Mouse (Mus musculus) ES-E14 (cell line): ENCODE measurements around the gene Srgap2. TPM values are rescaled to one million over a fixed set of nuclear protein-coding genes. Genes with fewer than 3 reads are reported as not detected.
A peak's percentile ranks its signal among the peaks of the same experiment; 100 is the strongest.
"Not testable (repeated sequence)": the region's sequence is repeated elsewhere in the genome, so short reads cannot be mapped to it uniquely, and the experiment has no call there.

ENCODE experiments used
- DNase-seq: peaks from one replicate; pipeline ENCODE4 v3.0.0-alpha.2; 2013; ENCODE audit warnings: low read depth, low spot score
- H3K27ac ChIP-seq: 2 replicates; pipeline ENCODE4 v1.5.1; 2012; ENCODE audit warnings: low read depth, mild to moderate bottlenecking, low read length, moderate library complexity, mixed read lengths; ENCODE audit not compliant: poor library complexity, insufficient read depth, severe bottlenecking
- H3K36me3 ChIP-seq: 2 replicates; pipeline ENCODE4 v1.6.1; 2012; ENCODE audit warnings: mild to moderate bottlenecking, low read length, moderate library complexity, mixed read lengths; ENCODE audit not compliant: control insufficient read depth, poor library complexity, insufficient read depth, severe bottlenecking
- H3K4me1 ChIP-seq, 2 experiments: fragments of 150-350 bp in 1 of 2; sonication (generic) in 1 of 2; 2 replicates each; pipeline ENCODE4 v1.6.1; 2012; ENCODE audit warnings: low read length in 2 of 2, mild to moderate bottlenecking in 1 of 2, mixed read lengths in 1 of 2; ENCODE audit not compliant: control insufficient read depth in 2 of 2, insufficient read depth in 2 of 2, poor library complexity in 1 of 2
- H3K4me3 ChIP-seq, 2 experiments: fragments of 150-350 bp in 1 of 2; sonication (generic) in 1 of 2; 2 replicates each; pipeline ENCODE4 v1.5.1; 2012; ENCODE audit warnings: low read length in 2 of 2, low read depth in 1 of 2, mild to moderate bottlenecking in 1 of 2, mixed read lengths in 1 of 2; ENCODE audit not compliant: insufficient read depth in 1 of 2, poor library complexity in 1 of 2, severe bottlenecking in 1 of 2
- H3K9ac ChIP-seq: 2 replicates; pipeline ENCODE4 v1.6.1; 2012; ENCODE audit warnings: low read depth, mild to moderate bottlenecking, low read length, mixed read lengths; ENCODE audit not compliant: poor library complexity, insufficient read depth, severe bottlenecking
- H3K9me3 ChIP-seq: fragments of 150-350 bp; sonication (generic); 2 replicates; pipeline ENCODE4 v1.6.1; 2012; ENCODE audit warnings: low read depth, mild to moderate bottlenecking, low read length; ENCODE audit not compliant: control insufficient read depth, insufficient read depth
- CHD2 ChIP-seq: IDR thresholded peaks from 2 replicates; pipeline ENCODE4 v1.6.1; 2014; ENCODE audit warnings: mild to moderate bottlenecking, low read depth, low read length, inconsistent platforms
- HCFC1 ChIP-seq: IDR thresholded peaks from 2 replicates; pipeline ENCODE4 v1.6.1; 2012; ENCODE audit warnings: low read length, inconsistent platforms, borderline replicate concordance; ENCODE audit not compliant: insufficient read depth
- MAFK ChIP-seq: IDR thresholded peaks from 2 replicates; pipeline ENCODE4 v1.6.1; 2014; ENCODE audit warnings: mild to moderate bottlenecking, low read depth, low read length, inconsistent platforms; ENCODE audit not compliant: insufficient read depth
- ZC3H11A ChIP-seq: IDR thresholded peaks from 2 replicates; pipeline ENCODE4 v1.6.1; 2012; ENCODE audit warnings: low read depth, mild to moderate bottlenecking, inconsistent platforms, low read length, borderline replicate concordance
- ZNF384 ChIP-seq: IDR thresholded peaks from 2 replicates; pipeline ENCODE4 v1.6.1; 2012; ENCODE audit warnings: low read depth, low read length, inconsistent platforms
- in situ Hi-C, 2 experiments: fragments of 600-800 bp; cut with MboI; formaldehyde crosslinking; loops; one replicate each; pipeline ENCODE4 v1.15.1; 2025; ENCODE audit warnings: low sequenced_read_pairs in 2 of 2, inconsistent platforms in 1 of 2; ENCODE audit not compliant: unreplicated experiment in 2 of 2
- total RNA-seq: library from RNA; depleted of rRNA; stranded (reverse); fragments of 300-350 nt; gene quantifications from 2 replicates; pipeline ENCODE4 v1.2.3, GENCODE M21; 2012; rRNA removed

Srgap2 gene
- total RNA-seq: 26.4 and 38.6 TPM in 2 replicates

- H3K27ac ChIP-seq: peak within 1 kb of the TSS; percentile 91
- peak; percentile 99 for DNase-seq
- H3K4me1 ChIP-seq: peaks cover 7 to 17% of the 10 kb centered on the region in 2 experiments; a peak in 3 of 4 replicates
- in situ Hi-C loops: no loop called here
- H3K9ac ChIP-seq: peak within 1 kb of the TSS; percentile 95
- peak within 1 kb of the TSS; percentile 93 to 97 for H3K4me3 ChIP-seq
- TF ChIP-seq ZC3H11A: 0 out of 2 replicates have a peak, but pooled peaks have one; percentile 3
- TF ChIP-seq CHD2: peak; percentile 89
- TF ChIP-seq HCFC1: peak; percentile 55; the same call in 1 of the 2 replicates
- no peak for TF ChIP-seq MAFK
- 0 out of 2 replicates have a peak, but pooled peaks have one; percentile 21 for TF ChIP-seq ZNF384
- H3K9me3 ChIP-seq: no peaks in the 10 kb centered on the region
- H3K36me3 ChIP-seq: no peaks in the 10 kb centered on the region
These were observed at the start of gene Srgap2, which contains the start of gene Fam72a for GRCm38 (mm10) chr1:131527281-131528080. Srgap2 (minus strand) TSS chr1:131527352. Fam72a (plus strand) TSS chr1:131527903.

GRCm38 (mm10) chr1:131573721-131574120, 46.6 kb upstream of the Srgap2 start:
- H3K9me3 ChIP-seq: no peaks in the 10 kb centered on the region
- in situ Hi-C loops: loop anchor here in 1 of 2 experiments (25.0 kb wide), 1 partner anchor 286 kb away; the partner anchor contains the start of gene Ikbke
- H3K27ac ChIP-seq: no peak overlapping the region
- H3K4me3 ChIP-seq: no peak overlapping the region
- DNase-seq: peak; percentile 42
- TF ChIP-seq HCFC1 (no peak), ZNF384 (no peak), ZC3H11A (no peak), MAFK (no peak), CHD2 (no peak)
- H3K4me1 ChIP-seq: no peaks in the 10 kb centered on the region
- H3K36me3 ChIP-seq: no peaks in the 10 kb centered on the region; the same call in 1 of the 2 replicates
- H3K9ac ChIP-seq: no peak overlapping the region

GRCm38 (mm10) chr1:131570391-131570790, 43.2 kb upstream of the Srgap2 start:
- H3K9me3 ChIP-seq: no peaks in the 10 kb centered on the region
- TF ChIP-seq HCFC1 (no peak), MAFK (no peak), ZNF384 (no peak), CHD2 (no peak), ZC3H11A (no peak)
- no peaks in the 10 kb centered on the region for H3K4me1 ChIP-seq
- no peak overlapping the region for H3K27ac ChIP-seq
- H3K9ac ChIP-seq: no peak overlapping the region
- no peak overlapping the region for H3K4me3 ChIP-seq
- H3K36me3 ChIP-seq: no peaks in the 10 kb centered on the region; the same call in 1 of the 2 replicates
- DNase-seq: no peak
- in situ Hi-C loops: loop anchor here in 1 of 2 experiments (25.0 kb wide), 1 partner anchor 283 kb away; the partner anchor contains the start of gene Ikbke

GRCm38 (mm10) chr1:131569721-131570120, 42.6 kb upstream of the Srgap2 start:
- no peak for DNase-seq
- Histone ChIP-seq H3K27ac (no peak overlapping the region), H3K9ac (no peak overlapping the region), H3K36me3 (no peaks in the 10 kb centered on the region; the same call in 1 of the 2 replicates), H3K4me3 (no peak overlapping the region), H3K9me3 (no peaks in the 10 kb centered on the region), H3K4me1 (no peaks in the 10 kb centered on the region)
- TF ChIP-seq ZC3H11A (no peak), ZNF384 (no peak), HCFC1 (no peak), CHD2 (no peak), MAFK (no peak)
- in situ Hi-C loops: loop anchor here in 1 of 2 experiments (25.0 kb wide), 1 partner anchor 282 kb away; the partner anchor contains the start of gene Ikbke

GRCm38 (mm10) chr1:131566056-131566455, 38.9 kb upstream of the Srgap2 start:
- H3K4me1 ChIP-seq, H3K9ac ChIP-seq, H3K36me3 ChIP-seq, H3K27ac ChIP-seq, H3K4me3 ChIP-seq, H3K9me3 ChIP-seq: not testable (repeated sequence)
- in situ Hi-C loops: loop anchor here in 1 of 2 experiments (25.0 kb wide), 1 partner anchor 279 kb away; the partner anchor contains the start of gene Ikbke
- peak; percentile 38 for DNase-seq
